Mouse (Mus musculus) MEL (cell line): ENCODE results near the gene Trappc10. TPM values are rescaled to one million over a fixed set of nuclear protein-coding genes. Genes with fewer than 3 reads are reported as not detected.
A peak's percentile ranks its signal among the peaks of the same experiment; 100 is the strongest.

ENCODE experiments used
- DNase-seq: peaks from one replicate; pipeline ENCODE4 v3.0.0; 2011; ENCODE audit warnings: low read depth, low spot score
- H3K27ac ChIP-seq: 2 replicates; pipeline ENCODE4 v1.5.1; 2012; ENCODE audit warnings: low read depth, mild to moderate bottlenecking, control low read depth, low read length, moderate library complexity; ENCODE audit not compliant: control insufficient read depth
- H3K27me3 ChIP-seq, 2 experiments: fragments of 150-350 bp in 1 of 2; sonication (generic) in 1 of 2; 2 replicates each; pipeline ENCODE4 v1.6.1; 2012; ENCODE audit warnings: low read length in 2 of 2, mild to moderate bottlenecking in 2 of 2, improper control_type of control experiment in 1 of 2, moderate library complexity in 1 of 2; ENCODE audit not compliant: insufficient read depth in 2 of 2, control insufficient read depth in 1 of 2
- H3K36me3 ChIP-seq, 2 experiments: 2 replicates each; pipeline ENCODE4 v1.6.1; 2012 to 2014; ENCODE audit warnings: low read length in 2 of 2, improper control_type of control experiment in 1 of 2, inconsistent platforms in 1 of 2, mild to moderate bottlenecking in 1 of 2; ENCODE audit not compliant: insufficient read depth in 2 of 2, control insufficient read depth in 1 of 2
- H3K4me1 ChIP-seq, 2 experiments: fragments of 150-350 bp in 1 of 2; sonication (generic) in 1 of 2; 2 replicates each; pipeline ENCODE4 v1.6.1; 2012; ENCODE audit warnings: low read length in 2 of 2, improper control_type of control experiment in 1 of 2, mild to moderate bottlenecking in 1 of 2; ENCODE audit not compliant: insufficient read depth in 2 of 2, control insufficient read depth in 1 of 2
- H3K4me3 ChIP-seq, 2 experiments: fragments of 150-350 bp in 1 of 2; sonication (generic) in 1 of 2; 2 replicates each; pipeline ENCODE4 v1.5.1; 2012; ENCODE audit warnings: low read depth in 2 of 2, low read length in 2 of 2, mild to moderate bottlenecking in 2 of 2, moderate library complexity in 2 of 2, control low read depth in 1 of 2, improper control_type of control experiment in 1 of 2; ENCODE audit not compliant: control insufficient read depth in 1 of 2, insufficient read depth in 1 of 2
- H3K79me2 ChIP-seq: 2 replicates; pipeline ENCODE4 v1.6.1; 2012; ENCODE audit warnings: mild to moderate bottlenecking, low read length, moderate library complexity; ENCODE audit not compliant: control insufficient read depth, poor library complexity, insufficient read depth
- H3K9ac ChIP-seq: 2 replicates; pipeline ENCODE4 v1.6.1; 2012; ENCODE audit warnings: low read depth, mild to moderate bottlenecking, control low read depth, low read length, moderate library complexity; ENCODE audit not compliant: control insufficient read depth, poor library complexity, severe bottlenecking
- H3K9me3 ChIP-seq: fragments of 150-350 bp; sonication (generic); replicated peaks from 2 replicates; pipeline ENCODE4 v1.6.1; 2012; ENCODE audit warnings: mild to moderate bottlenecking, low read length, improper control_type of control experiment, moderate library complexity; ENCODE audit not compliant: insufficient read depth
- BHLHE40 ChIP-seq: IDR thresholded peaks from 2 replicates; pipeline ENCODE4 v1.6.1; 2012; ENCODE audit warnings: low read depth, mild to moderate bottlenecking, inconsistent platforms, low read length, improper control_type of control experiment, borderline replicate concordance
- CTCF ChIP-seq, 3 experiments: IDR thresholded peaks in 2 of 3; conservative IDR thresholded peaks in 1 of 3; 2 replicates each; pipeline ENCODE4 v1.5.1; 2011 to 2012; ENCODE audit warnings: low read length in 3 of 3, low read depth in 2 of 3, mild to moderate bottlenecking in 2 of 3, improper control_type of control experiment in 1 of 3, inconsistent platforms in 1 of 3, mixed read lengths in 1 of 3, moderate library complexity in 1 of 3; ENCODE audit not compliant: control insufficient read depth in 1 of 3, insufficient read depth in 1 of 3, poor library complexity in 1 of 3, severe bottlenecking in 1 of 3
- ELF1 ChIP-seq: IDR thresholded peaks from 2 replicates; pipeline ENCODE4 v1.6.1; 2014; ENCODE audit warnings: low read depth, mild to moderate bottlenecking, inconsistent platforms, low read length, improper control_type of control experiment, moderate library complexity
- EP300 ChIP-seq, 2 experiments: IDR thresholded peaks; 2 replicates each; pipeline ENCODE4 v1.6.1; 2011; ENCODE audit warnings: improper control_type of control experiment in 2 of 2, low read length in 2 of 2, low read depth in 1 of 2, mild to moderate bottlenecking in 1 of 2
- ETS1 ChIP-seq: IDR thresholded peaks from 2 replicates; pipeline ENCODE4 v1.6.1; 2012; ENCODE audit warnings: low read depth, mild to moderate bottlenecking, inconsistent platforms, low read length, improper control_type of control experiment, moderate library complexity
- GATA1 ChIP-seq: IDR thresholded peaks from 2 replicates; pipeline ENCODE4 v1.6.1; 2011; ENCODE audit warnings: low read depth, low read length, improper control_type of control experiment
- MYB ChIP-seq: IDR thresholded peaks from 2 replicates; pipeline ENCODE4 v1.6.1; 2011; ENCODE audit warnings: mild to moderate bottlenecking, low read depth, low read length, improper control_type of control experiment
- MYC ChIP-seq: IDR thresholded peaks from 2 replicates; pipeline ENCODE4 v1.6.1; 2011; ENCODE audit warnings: low read depth, mild to moderate bottlenecking, low read length, improper control_type of control experiment, moderate library complexity
- POLR2A ChIP-seq, 2 experiments: IDR thresholded peaks; 2 replicates each; pipeline ENCODE4 v1.6.1; 2011 to 2012; ENCODE audit warnings: low read length in 2 of 2, mild to moderate bottlenecking in 2 of 2, control low read depth in 1 of 2, improper control_type of control experiment in 1 of 2, low read depth in 1 of 2, moderate library complexity in 1 of 2; ENCODE audit not compliant: control insufficient read depth in 1 of 2, insufficient read depth in 1 of 2, poor library complexity in 1 of 2
- RAD21 ChIP-seq: IDR thresholded peaks from 2 replicates; pipeline ENCODE4 v1.6.1; 2011; ENCODE audit warnings: mild to moderate bottlenecking, low read depth, low read length, improper control_type of control experiment
- TAL1 ChIP-seq: IDR thresholded peaks from 2 replicates; pipeline ENCODE4 v1.6.1; 2012; ENCODE audit warnings: mild to moderate bottlenecking, inconsistent platforms, low read length, moderate library complexity, mixed read lengths
- TCF12 ChIP-seq: IDR thresholded peaks from 2 replicates; pipeline ENCODE4 v1.6.1; 2014; ENCODE audit warnings: low read depth, mild to moderate bottlenecking, inconsistent platforms, low read length, improper control_type of control experiment, moderate library complexity
- USF1 ChIP-seq: IDR thresholded peaks from 2 replicates; pipeline ENCODE4 v1.6.1; 2014; ENCODE audit warnings: low read depth, mild to moderate bottlenecking, inconsistent platforms, low read length, improper control_type of control experiment, moderate library complexity
- USF2 ChIP-seq, 2 experiments: IDR thresholded peaks; 2 replicates each; pipeline ENCODE4 v1.6.1; 2011 to 2012; ENCODE audit warnings: improper control_type of control experiment in 2 of 2, low read length in 2 of 2, borderline replicate concordance in 1 of 2, inconsistent platforms in 1 of 2, low read depth in 1 of 2, mild to moderate bottlenecking in 1 of 2; ENCODE audit not compliant: insufficient read depth in 1 of 2
- ZC3H11A ChIP-seq: IDR thresholded peaks from 2 replicates; pipeline ENCODE4 v1.6.1; 2012; ENCODE audit warnings: low read depth, mild to moderate bottlenecking, inconsistent platforms, low read length, improper control_type of control experiment
- polyA plus RNA-seq, 2 experiments: library from polyadenylated mRNA; stranded (reverse) in 1 of 2; unstranded in 1 of 2; fragments of >175 nt in 1 of 2; fragments of >200 nt in 1 of 2; gene quantifications; 2 replicates each; pipeline versions ENCODE4 v1.2.1 to v1.2.4; 2012; ENCODE audit warnings: low replicate concordance in 2 of 2, low read depth in 1 of 2; ENCODE audit not compliant: insufficient read length in 2 of 2, insufficient read depth in 1 of 2, missing spikeins in 1 of 2
- total RNA-seq: library from RNA; depleted of rRNA; stranded (reverse); fragments of 300-350 nt; gene quantifications from 2 replicates; pipeline ENCODE4 v1.2.3, GENCODE M21; 2012

The Trappc10 gene
- total and polyA plus RNA-seq, 3 experiments = 26.1 to 35.5 TPM; not detected in 1

DNA sequence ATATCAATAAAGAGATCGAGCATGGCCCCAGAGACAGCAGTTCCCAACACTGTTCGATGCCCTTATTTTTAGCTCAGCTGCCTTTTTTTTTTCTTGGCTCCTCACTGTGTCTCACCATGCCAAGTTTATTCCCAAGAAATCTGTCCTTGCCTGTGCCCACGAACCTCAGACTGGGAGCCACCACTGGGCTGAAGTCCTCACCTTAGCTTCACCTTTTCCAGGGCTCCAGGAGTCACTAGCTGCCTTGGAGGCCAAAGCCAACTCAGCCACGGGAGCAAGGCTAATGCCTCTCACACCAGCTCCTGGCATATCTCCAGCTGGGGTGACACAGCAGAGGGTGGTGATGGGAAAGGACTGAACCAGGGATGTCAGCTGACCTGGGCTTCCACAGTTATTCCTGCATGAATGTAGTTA lies 11.2 kb upstream of the Trappc10 start:
- no peak overlapping the region for H3K4me3 ChIP-seq
- no peaks in the 10 kb centered on the region for H3K9me3 ChIP-seq
- H3K4me1 ChIP-seq = peaks cover 3 to 10% of the 10 kb centered on the region in 2 experiments; a peak in 3 of 4 replicates
- no peak overlapping the region for H3K9ac ChIP-seq
- no peaks in the 10 kb centered on the region for H3K79me2 ChIP-seq
- H3K27me3 ChIP-seq = peaks cover 0 to 3% of the 10 kb centered on the region in 2 experiments; a peak in 2 of 4 replicates
- no peak overlapping the region for H3K27ac ChIP-seq
- peaks cover 0 to 5% of the 10 kb centered on the region in 2 experiments; a peak in 2 of 4 replicates for H3K36me3 ChIP-seq
- peak; percentile 79 for TF ChIP-seq USF1
- TF ChIP-seq CTCF (IDR thresholded peaks at IDR 0.05 in 2 of 3, conservative IDR thresholded peaks at IDR 0.05 in 1 of 3; ENCODE audit: control insufficient read depth in 1 of 3, insufficient read depth in 1 of 3, low read depth in 2 of 3, low read length in 3 of 3, poor library complexity in 1 of 3, severe bottlenecking in 1 of 3) = no peak
- no peak for TF ChIP-seq BHLHE40
- peak; percentile 52; the same call in 1 of the 2 replicates for TF ChIP-seq ETS1
- DNase-seq = peak; percentile 62

DNA sequence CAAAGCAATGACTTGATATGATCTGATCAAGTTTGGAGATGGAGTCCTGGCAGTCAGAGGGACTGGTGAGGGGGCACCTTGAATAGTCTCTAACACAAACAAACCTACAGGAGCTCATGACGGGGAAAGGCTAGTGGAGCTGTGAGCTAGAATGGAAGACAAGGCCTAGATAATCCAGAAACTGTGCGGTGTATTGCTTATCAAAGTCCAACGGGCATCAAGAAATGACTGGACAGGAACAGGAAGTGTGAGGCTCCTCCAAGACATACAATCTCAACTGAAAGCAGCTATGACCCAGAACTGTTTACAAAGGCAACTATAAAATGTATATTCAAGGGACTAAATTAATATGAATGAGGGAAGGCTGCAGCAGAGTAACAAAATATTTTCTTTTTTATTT lies 2.8 kb upstream of the Trappc10 start:
- Histone ChIP-seq H3K9ac (peak overlapping the region; percentile 26), H3K27me3 (peaks cover 0 to 4% of the 10 kb centered on the region in 2 experiments; a peak in 2 of 4 replicates), H3K4me3 (no peak overlapping the region), H3K36me3 (peaks cover 2 to 25% of the 10 kb centered on the region in 2 experiments; a peak in 2 of 4 replicates), H3K27ac (peak overlapping the region; percentile 69), H3K79me2 (peaks cover 15% of the 10 kb centered on the region), H3K9me3 (no peaks in the 10 kb centered on the region), H3K4me1 (peaks cover 5 to 28% of the 10 kb centered on the region in 2 experiments)
- peak; percentile 65 for DNase-seq
- TF ChIP-seq TCF12 (0 out of 2 replicates have a peak, but pooled peaks have one; percentile 5), MYB (peak; percentile 69), RAD21 (no peak), ZC3H11A (no peak), EP300 (IDR thresholded peaks at IDR 0.05; ENCODE audit: low read depth in 1 of 2, low read length in 2 of 2) (peak in 1 of 2 experiments; percentile 66; a peak in 2 of 4 replicates), ELF1 (peak; percentile 64), TAL1 (peak; percentile 34; the same call in 1 of the 2 replicates), USF2 (IDR thresholded peaks at IDR 0.05; ENCODE audit: borderline replicate concordance in 1 of 2, insufficient read depth in 1 of 2, low read depth in 1 of 2, low read length in 2 of 2) (no peak), POLR2A (IDR thresholded peaks at IDR 0.05; ENCODE audit: control insufficient read depth in 1 of 2, insufficient read depth in 1 of 2, low read depth in 1 of 2, low read length in 2 of 2, poor library complexity in 1 of 2) (peak in 1 of 2 experiments; percentile 31; a peak in 1 of 4 replicates), MYC (no peak), GATA1 (peak; percentile 57)
